Mouse (Mus musculus): ENCODE measurements at regions not wholly inside any gene's neighbourhood (a gene's known extent, or its start where the extent isn't known, plus 50 kb on each side); places are given as distances from the start of the nearest gene placed in this dataset.

- TF ChIP-seq CTCF (IDR thresholded peaks at IDR 0.05 in 2 of 3, conservative IDR thresholded peaks at IDR 0.05 in 1 of 3; ENCODE audit: control insufficient read depth in 1 of 3, insufficient read depth in 1 of 3, low read depth in 2 of 3, low read length in 3 of 3, poor library complexity in 1 of 3, severe bottlenecking in 1 of 3) (no peak), POLR2AphosphoS5 (IDR thresholded peaks at IDR 0.05; ENCODE audit: borderline replicate concordance, low read depth, low read length) (no peak), EP300 (IDR thresholded peaks at IDR 0.05; ENCODE audit: low read depth in 1 of 2, low read length in 2 of 2) (no peak), POLR2A (IDR thresholded peaks at IDR 0.05; ENCODE audit: control insufficient read depth in 1 of 2, insufficient read depth in 1 of 2, low read depth in 1 of 2, low read length in 2 of 2, poor library complexity in 1 of 2) (no peak), CHD2 (IDR thresholded peaks at IDR 0.05; ENCODE audit: low read length) (no peak), RAD21 (IDR thresholded peaks at IDR 0.05; ENCODE audit: low read depth, low read length) (no peak), BHLHE40 (IDR thresholded peaks at IDR 0.05; ENCODE audit: borderline replicate concordance, low read depth, low read length) (no peak), HCFC1 (IDR thresholded peaks at IDR 0.05; ENCODE audit: low read depth, low read length) (no peak), E2F4 (IDR thresholded peaks at IDR 0.05; ENCODE audit: borderline replicate concordance, low read depth, low read length) (no peak), POLR2AphosphoS2 (IDR thresholded peaks at IDR 0.05; ENCODE audit: low read length) (no peak)
Measured at GRCm38 (mm10) chr9:31582947-31583346, 118.7 kb upstream of the Tmem45b start.

Measured in MEL (cell line).